Mouse (Mus musculus) heart, adult 8-10 months (tissue): Measurements from ENCODE around the gene Dgkz. TPM values are rescaled to one million over a fixed set of nuclear protein-coding genes. Genes with fewer than 3 reads are reported as not detected.

ENCODE experiments used
- DNase-seq: peaks from one replicate; pipeline ENCODE4 v3.0.0; 2022; ENCODE audit warnings: low spot score
- total RNA-seq, 4 experiments: library from RNA; stranded (reverse); gene quantifications; 2 replicates each; pipeline ENCODE4 v1.2.4; 2022

Dgkz gene
- total RNA-seq, 4 experiments from 2014 or later, result 31.4 to 49.0 (median 42.7) TPM

DNA sequence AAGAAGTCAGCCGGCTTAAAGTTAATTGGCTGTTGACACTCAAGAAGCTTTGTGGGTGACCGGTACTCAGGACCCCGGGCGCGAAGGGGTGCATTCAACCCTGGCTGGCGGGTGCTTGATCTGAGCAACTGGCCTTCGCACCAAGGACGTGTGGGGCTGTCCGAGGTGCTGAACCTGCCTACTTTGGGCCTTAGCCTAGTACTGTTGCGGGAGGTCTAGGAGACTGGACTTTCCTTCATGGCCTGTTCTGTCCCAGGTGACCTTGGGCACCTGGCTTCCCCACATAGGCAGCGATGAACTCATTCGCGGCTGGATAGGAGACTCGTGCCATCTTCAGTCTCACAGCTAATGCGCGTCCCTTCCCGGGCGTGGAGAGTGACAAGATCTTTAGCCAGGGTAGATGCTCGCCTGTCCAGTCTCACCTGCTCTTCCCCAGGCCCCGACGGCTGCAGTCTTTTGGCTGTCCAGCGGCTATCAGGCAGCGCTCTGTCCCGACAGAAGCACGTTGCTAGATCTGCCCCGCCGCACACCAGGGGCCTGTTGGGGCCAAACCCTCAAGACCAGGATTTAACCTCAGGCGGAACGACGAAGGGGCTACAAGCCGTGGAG, 54.4 kb downstream of the Dgkz start:
- DNase-seq, result peak; percentile 26

DNA sequence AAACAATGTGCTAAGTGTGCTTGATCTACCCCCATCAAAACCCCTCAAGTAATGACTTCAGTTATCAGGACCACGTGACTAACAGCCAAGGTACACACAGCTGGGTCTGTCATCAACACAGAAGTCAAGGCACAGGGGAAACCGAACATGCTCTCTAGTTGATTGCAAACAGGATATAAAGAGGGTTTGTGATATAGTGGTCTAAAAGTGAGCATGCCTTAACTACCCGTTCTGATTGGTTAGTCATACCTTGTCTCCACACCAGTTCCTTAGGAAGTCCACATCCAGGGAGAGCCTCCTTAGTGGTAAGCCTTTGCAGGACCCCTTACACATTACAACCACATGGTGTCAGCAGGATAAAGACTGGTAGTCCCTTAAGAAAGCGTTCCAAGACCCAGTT, 55.5 kb downstream of the Dgkz start:
- DNase-seq, result no peak

- no peak for DNase-seq
Observed at GRCm38 (mm10) chr2:91917096-91917495, 58.6 kb downstream of the Dgkz start.

DNA sequence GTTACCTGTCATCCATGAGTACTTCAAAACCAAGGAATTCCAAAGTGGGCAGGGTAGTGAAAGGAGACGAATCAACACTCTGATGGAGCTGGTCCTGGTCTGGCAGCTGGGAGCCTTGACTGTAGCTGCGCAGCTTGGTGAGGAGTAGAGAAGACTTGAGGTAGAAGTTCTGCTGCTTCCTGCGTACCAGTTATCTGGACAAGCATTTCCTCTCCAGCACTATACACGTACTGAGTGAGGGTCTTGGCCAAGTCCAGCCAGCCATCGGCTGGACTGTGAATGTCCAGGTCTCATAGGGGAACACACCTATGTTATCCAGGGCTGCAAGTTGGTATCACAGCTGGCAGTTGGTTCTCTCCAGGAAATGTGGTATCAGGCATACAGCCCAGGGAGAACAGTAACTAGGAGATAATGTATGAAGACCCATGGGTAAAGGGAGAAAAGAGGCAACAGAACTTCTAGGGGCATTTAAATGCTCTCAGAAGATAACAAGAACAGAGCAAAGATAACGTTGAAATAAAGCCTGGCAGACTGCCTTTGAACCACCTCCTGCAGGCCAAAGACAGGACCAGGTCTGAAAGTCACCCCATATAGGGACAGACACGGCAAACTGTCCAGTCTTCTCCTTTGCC, 59.2 kb downstream of the Dgkz start:
- no peak for DNase-seq

- no peak for DNase-seq
Observed at GRCm38 (mm10) chr2:91913328-91914110, 62.1 kb downstream of the Dgkz start.

GRCm38 (mm10) chr2:91912616-91913015, 63.0 kb downstream of the Dgkz start:
- DNase-seq, result no peak

- no peak for DNase-seq
Observed at GRCm38 (mm10) chr2:91906141-91906540, 69.5 kb downstream of the Dgkz start.

DNA sequence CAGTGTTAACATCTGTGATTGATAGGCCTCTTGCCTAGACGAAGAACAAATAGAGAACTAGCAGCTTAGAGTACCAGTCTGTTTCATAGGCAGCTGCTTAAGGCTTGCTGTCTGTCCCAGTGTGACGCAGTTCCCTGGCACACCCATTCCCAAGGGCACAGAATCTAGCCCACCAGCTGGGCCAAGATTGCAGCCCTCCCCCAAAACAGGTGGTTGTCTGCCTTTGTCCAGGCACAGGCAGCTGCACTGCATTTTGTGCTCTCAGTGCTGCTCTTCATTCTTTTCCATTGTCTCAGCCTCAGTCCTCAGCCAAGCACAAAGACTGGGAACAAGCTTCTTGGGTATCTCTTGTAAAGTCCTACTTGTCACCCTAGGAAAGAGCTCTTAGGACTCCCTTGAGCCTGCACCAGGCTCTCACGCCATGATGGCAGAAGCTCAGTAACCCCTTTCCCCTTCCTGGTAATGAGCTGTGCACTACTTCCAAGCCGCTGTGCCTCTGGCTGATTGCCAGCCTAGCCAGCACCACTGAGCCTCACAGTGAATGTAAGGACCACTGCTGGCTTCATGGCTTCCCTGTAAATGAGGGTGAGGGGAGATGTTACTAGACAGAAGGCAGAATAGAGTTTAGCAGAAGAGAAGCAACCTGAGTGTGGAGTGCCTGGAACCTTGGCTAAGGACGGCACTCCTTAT, 70.9 kb downstream of the Dgkz start:
- no peak for DNase-seq

DNA sequence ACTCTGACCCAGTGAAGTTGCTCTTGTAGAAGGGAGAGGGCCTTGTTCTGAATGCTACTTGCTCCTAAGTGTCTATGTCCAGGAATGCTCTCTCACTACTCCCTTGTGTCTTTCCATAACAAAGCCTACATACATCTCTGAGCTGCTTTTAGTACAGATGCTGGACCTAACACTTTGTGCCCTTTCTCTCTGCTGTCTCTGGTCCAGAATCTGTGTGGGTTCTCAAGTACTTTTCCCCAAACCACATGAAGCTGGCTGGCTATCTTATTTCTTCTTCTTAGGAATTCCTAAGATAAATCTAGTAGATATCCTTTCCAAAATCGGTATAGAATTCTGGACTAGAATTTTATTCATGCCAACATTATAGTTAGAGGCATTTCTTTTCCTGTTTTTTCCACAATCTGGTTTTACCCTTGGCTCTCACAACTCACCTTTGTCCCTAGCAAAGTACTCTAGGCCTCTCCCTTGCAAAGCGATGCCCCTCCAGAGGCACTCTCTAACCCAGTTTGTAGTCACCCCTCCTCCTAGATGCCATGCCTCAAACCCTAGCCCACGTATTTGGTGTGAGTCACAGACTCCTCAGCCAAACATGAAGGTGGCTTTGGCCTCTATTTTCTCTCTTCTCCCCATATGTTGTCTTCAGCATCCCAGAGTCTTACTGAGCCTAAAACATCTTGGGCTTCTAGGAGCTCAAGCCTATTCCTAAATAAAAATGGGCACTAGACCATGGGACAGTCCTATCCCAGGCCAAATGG, 72.3 kb downstream of the Dgkz start:
- DNase-seq, result no peak

GRCm38 (mm10) chr2:91902336-91902735, 73.3 kb downstream of the Dgkz start:
- no peak for DNase-seq

GRCm38 (mm10) chr2:91900431-91900830, 75.2 kb downstream of the Dgkz start:
- DNase-seq, result no peak

DNA sequence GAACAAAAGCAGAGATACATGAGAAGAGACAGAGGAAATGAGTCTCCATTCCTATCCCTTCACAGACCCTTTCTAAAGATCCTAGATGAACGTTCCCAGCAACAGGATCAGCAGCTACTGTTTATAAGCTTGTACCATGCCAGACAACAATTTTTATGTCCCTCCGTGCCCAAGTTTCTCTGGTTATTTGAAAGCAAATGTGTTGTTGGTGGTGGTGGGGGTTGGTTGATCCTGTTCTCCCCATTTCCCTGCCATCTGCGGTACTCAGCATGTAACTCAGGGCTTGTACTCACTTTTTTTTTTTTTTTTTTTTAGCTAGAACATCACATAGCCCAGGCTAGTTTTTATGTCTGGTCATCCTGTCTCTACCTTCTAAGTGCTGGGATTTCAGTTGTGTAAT, 76.5 kb downstream of the Dgkz start:
- no peak for DNase-seq

- DNase-seq, result no peak
Observed at GRCm38 (mm10) chr2:91897968-91898367, 77.7 kb downstream of the Dgkz start.

- no peak for DNase-seq
Observed at GRCm38 (mm10) chr2:91895401-91895800, 80.3 kb downstream of the Dgkz start.

- DNase-seq, result no peak
Observed at GRCm38 (mm10) chr2:91894716-91895115, 80.9 kb downstream of the Dgkz start.

DNA sequence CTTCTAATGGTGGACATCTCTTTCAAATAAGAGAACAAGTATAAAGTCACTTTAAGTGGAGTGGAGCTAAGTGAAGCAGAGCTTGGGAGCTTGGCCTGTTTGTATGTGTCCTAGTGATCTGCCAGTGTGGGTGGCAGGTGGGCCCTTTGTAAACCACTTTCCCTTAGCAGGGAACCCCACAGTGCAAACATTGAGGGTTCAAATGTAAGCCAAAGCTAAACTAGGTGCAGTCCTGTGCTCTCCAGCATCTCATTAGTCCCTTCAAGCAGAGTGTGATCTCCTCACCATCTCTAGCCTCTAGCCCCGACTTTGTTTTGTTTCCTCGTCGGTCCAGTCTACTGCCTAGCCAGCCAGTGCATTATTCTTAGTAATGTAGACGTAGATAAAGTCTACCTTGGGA, 91.0 kb downstream of the Dgkz start:
- no peak for DNase-seq

- no peak for DNase-seq
Observed at GRCm38 (mm10) chr2:91883961-91884360, 91.7 kb downstream of the Dgkz start.
